Mouse (Mus musculus): ENCODE data around the gene Gm11114.

DNA sequence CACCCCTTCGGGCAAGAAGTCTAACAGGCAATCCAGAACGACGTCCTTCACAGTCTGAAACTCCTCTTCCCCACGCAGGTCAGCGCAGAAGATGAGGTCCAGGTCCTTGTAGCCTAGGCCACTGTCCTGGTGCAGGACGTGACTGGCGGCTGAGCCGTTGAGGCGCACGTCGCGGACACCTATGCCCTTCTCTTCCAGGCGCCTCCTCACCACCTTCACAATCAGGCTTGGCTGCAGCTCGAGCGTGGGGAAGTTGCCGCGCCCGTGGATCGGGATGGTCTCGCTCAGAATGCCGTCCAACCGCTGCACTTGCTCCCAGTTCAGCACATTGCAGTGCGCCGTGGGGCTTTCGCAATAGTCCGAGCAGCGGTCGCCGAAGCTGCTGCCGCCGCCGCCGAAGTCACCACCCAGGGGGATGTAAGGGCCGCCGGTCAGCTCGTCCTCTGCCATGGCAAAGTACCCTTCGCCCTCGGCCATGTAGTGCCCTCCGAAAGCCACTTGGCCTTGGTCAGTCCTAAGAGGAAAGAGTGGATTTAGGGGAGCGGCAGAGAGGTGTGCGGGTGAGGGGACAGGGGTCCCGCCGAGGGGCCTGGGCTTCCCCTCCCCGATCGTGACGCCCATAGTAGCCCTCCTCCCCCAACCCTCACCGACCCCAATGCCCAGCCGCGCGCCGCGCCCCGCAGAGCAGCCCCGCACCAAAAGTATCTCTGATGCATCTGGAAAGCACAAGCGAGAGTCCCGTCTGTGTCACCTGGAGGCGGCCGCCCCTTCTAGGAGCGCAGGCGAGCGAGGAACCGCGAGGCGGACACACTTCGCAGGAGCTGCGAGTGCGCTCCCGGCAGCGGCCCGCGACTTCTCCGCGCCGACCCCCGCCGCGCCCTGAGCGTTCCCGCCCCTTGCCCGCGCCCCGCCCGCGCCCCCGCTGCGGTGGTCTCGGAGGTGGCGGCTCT lies 14.0 kb downstream of the Gm11114 start:
- TF ChIP-seq CTCF (IDR thresholded peaks at IDR 0.05; ENCODE audit: borderline replicate concordance, insufficient read depth, low read length) = no peak
- no peak for TF ChIP-seq POLR2A (IDR thresholded peaks at IDR 0.05; ENCODE audit: low read depth, low read length)
